Mouse (Mus musculus) liver, embryonic 12.5 days (tissue): ENCODE data around the gene E130311K13Rik. TPM values are rescaled to one million over a fixed set of nuclear protein-coding genes. Genes with fewer than 3 reads are reported as not detected.

Experiments
- ATAC-seq: fragments of 200-750 bp; cut with Nextera tagmentation; 2 replicates; pipeline ENCODE4 v1.8.0; 2017; ENCODE audit warnings: moderate number of reproducible peaks, mild to moderate bottlenecking, moderate library complexity
- H3K27ac ChIP-seq: fragments of 300-500 bp; sonication (generic); 2 replicates; pipeline ENCODE4 v1.5.1; 2016; ENCODE audit warnings: mild to moderate bottlenecking
- H3K27me3 ChIP-seq: fragments of 300-500 bp; sonication (generic); replicated peaks from 2 replicates; pipeline ENCODE4 v1.6.1; 2016; ENCODE audit warnings: mild to moderate bottlenecking, moderate library complexity
- H3K36me3 ChIP-seq: fragments of 300-500 bp; sonication (generic); 2 replicates; pipeline ENCODE4 v1.6.1; 2016; ENCODE audit warnings: mild to moderate bottlenecking, moderate library complexity
- H3K4me1 ChIP-seq: fragments of 300-500 bp; sonication (generic); 2 replicates; pipeline ENCODE4 v1.6.1; 2016
- H3K4me2 ChIP-seq: fragments of 300-500 bp; sonication (generic); 2 replicates; pipeline ENCODE4 v1.6.1; 2016; ENCODE audit warnings: mild to moderate bottlenecking, moderate library complexity
- H3K4me3 ChIP-seq: fragments of 300-500 bp; sonication (generic); 2 replicates; pipeline ENCODE4 v1.5.1; 2016; ENCODE audit warnings: mild to moderate bottlenecking, moderate library complexity
- H3K9ac ChIP-seq: fragments of 300-500 bp; sonication (generic); 2 replicates; pipeline ENCODE4 v1.6.1; 2016; ENCODE audit warnings: mild to moderate bottlenecking, moderate library complexity
- H3K9me3 ChIP-seq: fragments of 300-500 bp; sonication (generic); replicated peaks from 2 replicates; pipeline ENCODE4 v1.6.1; 2016; ENCODE audit warnings: mild to moderate bottlenecking, moderate library complexity
- WGBS: fragments of 180-500 bp; shearing (Covaris S2); methylation state at CpG from one replicate; pipeline ENCODE4 v1.1.7; 2016; ENCODE audit not compliant: insufficient replicate concordance; 5-methylcytosine and 5-hydroxymethylcytosine counted together
- polyA plus RNA-seq: library from polyadenylated mRNA; unstranded; fragments of >200 nt; fragmentation: Nextera tagmentation; extraction: Ambion mirVana; gene quantifications from 2 replicates; pipeline ENCODE4 v1.2.1, GENCODE M21; 2016

The E130311K13Rik gene
- polyA plus RNA-seq, 1 experiment from 2014 or later: 2.5 TPM

- Histone ChIP-seq H3K9ac (no peak overlapping the region), H3K4me3 (no peak overlapping the region), H3K9me3 (no peaks in the 10 kb centered on the region), H3K36me3 (no peaks in the 10 kb centered on the region), H3K27ac (no peak overlapping the region), H3K4me2 (no peak overlapping the region), H3K27me3 (no peaks in the 10 kb centered on the region), H3K4me1 (no peaks in the 10 kb centered on the region)
- WGBS: 65% methylated on average over 2 of the region's 2 CpGs
- ATAC-seq: no peak
Observed at GRCm38 (mm10) chr3:63881065-63881464, 48.2 kb downstream of the E130311K13Rik start.

- ATAC-seq: no peak
- whole genome bisulfite sequencing: 38% methylated on average over 4 of the region's 4 CpGs
Observed at GRCm38 (mm10) chr3:63878995-63879666, 50.1 kb downstream of the E130311K13Rik start.

GRCm38 (mm10) chr3:63872818-63873217 is 56.5 kb downstream of the E130311K13Rik start:
- Histone ChIP-seq H3K27ac (no peak overlapping the region), H3K9ac (no peak overlapping the region), H3K9me3 (no peaks in the 10 kb centered on the region), H3K27me3 (no peaks in the 10 kb centered on the region), H3K4me3 (no peak overlapping the region), H3K36me3 (no peaks in the 10 kb centered on the region), H3K4me1 (no peaks in the 10 kb centered on the region), H3K4me2 (no peak overlapping the region)
- ATAC-seq: no peak
- WGBS: 23% methylated on average over 1 of the region's 1 CpGs

More at GRCm38 (mm10) chr3:63878995-63879666, 50.1 kb downstream of the E130311K13Rik start:
- no peak overlapping the region for H3K9ac ChIP-seq
- H3K4me1 ChIP-seq: no peaks in the 10 kb centered on the region
- no peak overlapping the region for H3K27ac ChIP-seq
- H3K9me3 ChIP-seq: no peaks in the 10 kb centered on the region
- no peaks in the 10 kb centered on the region for H3K36me3 ChIP-seq
- H3K27me3 ChIP-seq: no peaks in the 10 kb centered on the region
- no peak overlapping the region for H3K4me2 ChIP-seq
- no peak overlapping the region for H3K4me3 ChIP-seq

GRCm38 (mm10) chr3:63871249-63871648 is 58.0 kb downstream of the E130311K13Rik start:
- Histone ChIP-seq H3K4me3 (no peak overlapping the region), H3K4me2 (no peak overlapping the region), H3K9me3 (no peaks in the 10 kb centered on the region), H3K36me3 (no peaks in the 10 kb centered on the region), H3K27ac (no peak overlapping the region), H3K27me3 (no peaks in the 10 kb centered on the region), H3K4me1 (no peaks in the 10 kb centered on the region), H3K9ac (no peak overlapping the region)
- ATAC-seq: no peak
- WGBS: 42% methylated on average over 2 of the region's 2 CpGs

GRCm38 (mm10) chr3:63868285-63868684 is 61.0 kb downstream of the E130311K13Rik start:
- 59% methylated on average over 1 of the region's 1 CpGs for WGBS
- H3K27me3 ChIP-seq: no peaks in the 10 kb centered on the region
- no peaks in the 10 kb centered on the region for H3K36me3 ChIP-seq
- no peaks in the 10 kb centered on the region for H3K9me3 ChIP-seq
- H3K4me1 ChIP-seq: no peaks in the 10 kb centered on the region
- H3K9ac ChIP-seq: no peak overlapping the region
- H3K4me2 ChIP-seq: no peak overlapping the region
- no peak overlapping the region for H3K27ac ChIP-seq
- no peak for ATAC-seq
- no peak overlapping the region for H3K4me3 ChIP-seq

- Histone ChIP-seq H3K9ac (no peak overlapping the region), H3K27me3 (no peaks in the 10 kb centered on the region), H3K4me2 (no peak overlapping the region), H3K4me3 (no peak overlapping the region), H3K9me3 (no peaks in the 10 kb centered on the region), H3K27ac (no peak overlapping the region), H3K36me3 (no peaks in the 10 kb centered on the region), H3K4me1 (no peaks in the 10 kb centered on the region)
- 61% methylated on average over 2 of the region's 2 CpGs for WGBS
- no peak for ATAC-seq
Observed at GRCm38 (mm10) chr3:63865069-63865468, 64.2 kb downstream of the E130311K13Rik start.

Other genes starting within 250 kb of the E130311K13Rik start
- 0.14 and 0.19 TPM in 2 replicates for gene Plch1, start 30.0 kb downstream of the E130311K13Rik start, polyA plus RNA-seq
- gene Slc33a1, start 35.3 kb upstream of the E130311K13Rik start, polyA plus RNA-seq: 12.3 and 12.5 TPM in 2 replicates
- gene Gmps, start 46.6 kb upstream of the E130311K13Rik start, polyA plus RNA-seq: 37.1 and 37.7 TPM in 2 replicates
- not detected in 2 replicates for gene Vmn2r1, start 152.1 kb upstream of the E130311K13Rik start, polyA plus RNA-seq
- 0.06 TPM in 1 of 2 replicates, not detected in the other for gene Vmn2r2, start 212.5 kb upstream of the E130311K13Rik start, polyA plus RNA-seq